Mouse (Mus musculus) T-helper 1 cell (primary cell): ENCODE results near the gene Anxa11.
"Not testable (repeated sequence)": the region's sequence is repeated elsewhere in the genome, so short reads cannot be mapped to it uniquely, and the experiment has no call there.

Source experiments
- in situ Hi-C: fragments of 300-600 bp; cut with MboI, MseI; formaldehyde crosslinking; loops from one replicate; pipeline ENCODE4 v1.15.1; 2025; ENCODE audit warnings: high pct_unique_total_duplicates

Gene Anxa11

DNA sequence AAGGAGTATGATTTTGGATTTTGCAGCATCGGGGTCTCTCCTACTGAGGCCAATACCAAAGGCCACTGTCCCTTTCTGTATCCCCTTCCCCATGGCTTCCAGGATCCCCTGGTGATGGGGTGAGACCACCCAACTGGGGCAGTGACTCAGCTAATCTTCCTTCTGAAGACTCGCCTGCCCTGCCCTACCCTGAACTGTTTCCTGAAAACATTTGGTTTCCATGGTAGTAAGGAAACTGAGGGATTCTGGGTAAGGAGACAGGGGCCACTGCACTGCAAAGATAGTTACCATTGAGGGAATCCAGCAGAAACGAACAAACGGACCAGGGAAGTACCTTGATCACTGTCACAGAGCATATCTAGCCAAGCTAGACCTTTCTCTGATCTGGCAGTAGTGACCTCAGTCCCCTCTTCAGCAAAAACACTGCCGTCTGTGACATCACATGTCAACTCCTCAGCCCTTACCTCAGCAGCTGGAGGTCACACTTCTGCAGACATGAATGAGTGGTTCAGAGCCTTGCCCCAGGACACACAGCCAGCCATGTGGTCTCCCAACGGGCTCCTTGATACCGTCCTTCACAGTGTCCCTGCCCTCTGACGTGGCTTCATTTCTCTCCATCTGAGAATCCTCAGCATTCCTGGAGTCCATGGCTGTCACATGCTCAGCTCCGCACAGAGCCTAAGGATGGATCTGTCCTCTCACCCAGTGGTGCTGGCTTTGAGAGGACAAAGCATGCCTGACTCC is 27.4 kb downstream of the Anxa11 start:
- in situ Hi-C loops: no loop called here

DNA sequence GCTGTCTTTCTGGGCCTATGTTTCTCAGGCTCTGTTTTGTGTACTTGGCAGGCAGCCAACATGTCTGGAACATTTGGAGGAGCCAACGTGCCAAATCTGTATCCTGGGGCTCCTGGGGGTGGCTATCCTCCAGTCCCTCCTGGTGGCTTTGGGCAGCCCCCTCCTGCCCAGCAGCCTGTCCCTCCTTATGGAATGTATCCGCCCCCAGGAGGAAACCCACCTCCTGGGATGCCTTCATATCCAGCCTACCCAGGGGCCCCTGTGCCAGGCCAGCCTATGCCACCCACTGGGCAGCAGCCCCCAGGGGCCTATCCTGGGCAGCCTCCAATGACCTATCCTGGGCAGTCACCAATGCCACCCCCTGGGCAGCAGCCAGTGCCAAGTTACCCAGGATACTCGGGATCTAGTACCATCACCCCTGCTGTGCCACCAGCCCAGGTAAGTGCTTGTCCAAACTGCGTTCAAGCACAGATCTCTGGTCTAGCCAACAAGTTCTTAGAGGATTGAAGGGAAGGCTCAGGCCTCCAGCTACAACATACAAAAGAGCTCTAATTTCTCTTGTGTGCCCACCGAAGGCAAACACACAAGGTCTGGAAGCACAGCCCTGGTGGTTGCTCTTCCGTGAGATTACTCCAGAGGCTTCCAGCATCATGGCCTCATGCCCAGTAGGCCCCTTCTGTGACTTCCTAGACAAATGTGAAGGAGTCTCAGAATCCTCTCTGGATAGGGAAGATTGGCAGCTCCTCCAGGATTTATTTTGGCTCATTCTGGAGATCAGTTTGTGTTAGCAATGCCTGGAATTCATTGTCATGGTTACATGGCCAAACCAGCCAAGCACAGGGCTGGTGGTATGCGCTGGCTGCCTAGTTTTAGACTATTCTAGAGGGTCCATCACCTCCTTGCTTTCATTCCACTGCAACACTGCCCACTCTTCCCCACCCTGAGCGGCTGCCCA is 30.8 kb downstream of the Anxa11 start:
- in situ Hi-C loops: loop anchor here (5.0 kb wide), 2 partner anchors 145 to 285 kb away; no protein-coding TSS in a partner anchor

DNA sequence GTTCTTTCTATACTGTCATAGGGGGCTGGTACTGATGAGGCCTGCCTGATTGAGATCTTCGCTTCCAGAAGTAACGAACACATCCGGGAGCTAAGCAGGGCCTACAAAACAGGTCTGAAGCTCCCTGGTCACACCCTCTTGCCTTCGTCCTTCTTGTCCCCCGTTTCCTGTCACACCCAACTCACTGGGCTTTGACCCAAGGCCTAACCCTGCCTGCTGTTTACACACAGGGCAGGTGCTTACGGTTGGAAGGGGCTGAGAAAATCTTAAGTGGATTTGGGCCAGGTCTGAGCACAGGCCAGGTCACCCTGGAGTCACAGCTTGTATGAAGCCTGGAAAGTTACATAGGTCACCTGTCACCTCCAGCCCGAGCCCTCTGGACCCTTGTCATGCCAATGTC is 34.7 kb downstream of the Anxa11 start:
- in situ Hi-C loops: not testable (repeated sequence)

DNA sequence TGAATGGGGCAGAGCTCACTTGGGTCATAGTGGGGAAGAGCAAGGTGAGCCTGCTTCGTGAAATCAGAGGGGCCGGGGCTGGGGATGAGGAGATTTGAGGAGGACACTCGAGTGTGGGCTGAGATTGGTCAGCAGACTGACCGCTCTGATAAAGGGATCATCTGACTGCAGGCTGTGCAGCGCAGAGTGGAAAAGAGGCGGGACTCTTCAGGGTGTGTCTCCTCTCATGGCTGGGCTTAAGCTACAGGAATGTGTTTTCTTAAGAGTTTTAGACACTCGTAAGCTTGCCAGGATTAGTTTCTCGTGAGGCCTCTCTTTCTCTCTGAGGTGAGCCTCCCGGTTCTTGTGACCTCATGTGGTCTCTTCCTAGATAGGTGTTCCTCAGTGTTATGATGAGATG is 39.8 kb downstream of the Anxa11 start:
- in situ Hi-C loops: not testable (repeated sequence)

DNA sequence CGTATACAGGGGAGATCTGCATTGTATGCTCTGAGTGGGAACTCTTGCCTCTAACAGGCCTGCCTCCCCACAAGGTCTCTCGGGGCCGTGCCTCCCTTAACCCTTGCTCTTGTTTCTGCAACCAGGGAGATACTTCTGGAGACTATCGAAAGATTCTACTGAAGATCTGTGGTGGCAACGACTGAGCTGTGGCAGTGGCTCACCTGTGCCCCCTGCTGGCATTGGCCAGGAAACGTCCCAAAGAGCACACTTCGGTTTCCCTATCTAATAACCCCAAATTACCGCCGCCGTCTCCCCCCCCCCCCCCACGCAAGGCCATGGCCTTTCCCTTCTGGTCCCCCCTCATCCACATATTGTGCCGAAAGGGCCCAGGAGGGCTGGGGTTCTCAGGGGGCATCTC is 43.9 kb downstream of the Anxa11 start:
- in situ Hi-C loops: not testable (repeated sequence)

DNA sequence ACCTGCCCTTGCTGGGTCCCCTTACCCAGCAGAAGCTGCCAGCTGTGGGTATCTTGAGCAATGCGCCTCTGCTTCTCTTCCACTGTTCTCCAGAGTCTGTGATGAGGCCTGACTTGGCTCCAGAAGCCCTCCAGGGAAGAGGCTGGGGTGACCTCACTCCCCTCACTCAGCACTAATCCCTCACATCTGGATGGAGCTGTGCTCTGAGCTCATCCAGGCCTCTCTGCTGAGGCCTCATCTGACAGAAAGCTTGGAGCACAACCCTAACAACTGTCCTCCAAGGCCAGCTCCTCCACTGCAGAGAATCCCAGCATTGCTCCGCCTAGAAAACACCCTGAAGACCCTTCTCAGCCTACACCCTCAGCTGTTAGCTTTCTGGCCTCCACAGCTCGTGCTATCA is 52.6 kb downstream of the Anxa11 start:
- in situ Hi-C loops: loop anchor here (10.0 kb wide), 1 partner anchor 80 kb away; no protein-coding TSS in a partner anchor

DNA sequence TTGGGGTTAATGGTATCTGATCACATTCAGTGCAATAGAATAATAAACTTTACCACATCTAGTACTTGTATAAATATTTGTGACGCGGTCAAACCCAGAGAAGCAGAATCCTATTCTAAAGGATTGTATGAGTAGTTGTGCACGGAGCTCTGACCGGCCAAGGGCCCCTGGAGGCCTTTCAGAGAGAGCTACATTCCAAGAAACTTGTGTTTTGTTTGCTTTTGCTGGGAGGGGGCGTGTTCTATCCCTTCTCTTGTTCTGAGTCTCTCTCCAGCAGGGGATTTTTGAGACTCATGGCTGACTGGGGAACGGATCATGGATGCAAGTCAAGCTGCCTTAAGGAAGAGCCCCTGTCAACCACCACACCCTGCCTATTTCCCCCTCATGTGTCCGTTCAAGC is 53.7 kb downstream of the Anxa11 start:
- in situ Hi-C loops: loop anchor here (10.0 kb wide), 1 partner anchor 81 kb away; no protein-coding TSS in a partner anchor

DNA sequence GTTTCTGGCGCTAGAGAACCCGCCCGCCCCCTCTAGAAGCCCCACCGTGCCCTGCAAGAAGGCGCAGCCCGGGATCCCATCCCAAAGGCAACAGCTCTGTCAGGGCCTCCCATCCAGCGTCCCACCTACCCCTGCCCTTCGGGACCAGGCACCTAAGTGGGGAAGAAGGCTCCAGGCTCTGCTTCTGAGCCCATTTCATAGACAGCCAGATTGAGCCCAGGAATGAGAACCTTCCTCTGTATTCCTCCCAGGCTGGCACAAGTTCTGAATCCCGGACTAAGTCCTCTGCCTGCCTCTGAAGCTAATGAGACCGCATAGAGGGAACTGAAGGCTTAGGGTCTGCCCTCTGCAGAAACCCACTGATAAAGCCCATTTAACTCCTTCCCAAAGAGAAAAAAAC is 61.0 kb downstream of the Anxa11 start, which contains the start of gene Plac9a:
TSS of gene Plac9a (minus strand) at position 101 of the 400 bp plus-strand sequence.
- in situ Hi-C loops: not testable (repeated sequence)

DNA sequence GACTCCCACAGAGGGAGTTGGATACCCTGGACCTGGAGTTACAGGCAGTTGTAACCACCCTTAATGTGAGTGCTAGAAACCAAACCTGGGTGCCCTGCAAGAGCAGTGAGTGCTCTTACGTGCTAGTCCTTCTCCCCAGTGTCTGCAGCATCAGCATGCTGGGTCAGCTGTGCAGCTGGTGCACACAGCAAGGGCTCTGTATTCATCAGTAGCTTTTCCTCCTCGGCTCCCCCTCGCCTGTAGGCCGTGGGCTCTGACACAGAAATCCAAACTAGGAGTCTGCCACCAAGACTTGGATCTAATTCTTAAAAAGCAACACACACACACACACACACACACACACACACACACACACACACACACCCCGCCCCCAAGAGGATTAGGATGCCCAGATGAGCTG is 63.3 kb downstream of the Anxa11 start:
- in situ Hi-C loops: not testable (repeated sequence)

DNA sequence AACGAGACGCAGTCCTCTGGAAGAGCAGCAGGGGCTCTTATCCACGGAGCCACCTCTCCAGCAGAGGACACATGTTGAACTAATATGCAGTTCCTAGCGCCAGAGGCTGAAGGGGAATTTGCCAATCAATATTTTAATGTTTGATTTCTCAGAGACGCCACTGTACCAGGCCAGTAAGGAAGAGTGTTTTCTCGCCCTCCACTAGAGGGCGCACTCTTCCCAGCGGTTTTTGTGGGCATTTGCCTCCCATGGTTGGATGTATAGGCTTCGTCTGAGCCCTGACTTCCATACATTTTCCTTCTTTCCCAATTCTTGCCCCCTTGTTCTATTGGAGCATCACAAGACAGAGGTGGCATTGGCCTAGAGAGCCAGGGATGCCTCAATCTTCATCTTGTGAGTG is 65.3 kb downstream of the Anxa11 start:
- in situ Hi-C loops: not testable (repeated sequence)

DNA sequence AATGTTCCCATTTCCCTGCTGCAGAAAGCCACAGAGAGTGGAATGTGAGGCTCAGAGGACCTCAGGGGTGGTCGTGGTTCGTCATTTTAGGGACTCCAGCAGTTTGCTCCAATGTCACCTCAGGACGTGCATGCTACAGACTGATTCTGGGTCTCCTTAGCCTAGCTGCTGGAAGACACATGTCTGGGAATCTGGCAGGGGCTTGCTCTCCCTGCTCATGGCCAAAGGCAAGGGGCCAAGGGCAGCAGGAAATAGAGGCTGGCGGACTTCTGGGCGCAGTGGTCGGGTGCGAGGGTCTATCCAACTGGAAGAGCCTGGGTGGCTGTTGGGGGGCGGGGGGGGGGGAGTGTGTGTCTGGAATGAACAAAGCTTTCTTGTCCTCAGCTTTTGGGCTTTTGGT is 67.0 kb downstream of the Anxa11 start:
- in situ Hi-C loops: not testable (repeated sequence)

DNA sequence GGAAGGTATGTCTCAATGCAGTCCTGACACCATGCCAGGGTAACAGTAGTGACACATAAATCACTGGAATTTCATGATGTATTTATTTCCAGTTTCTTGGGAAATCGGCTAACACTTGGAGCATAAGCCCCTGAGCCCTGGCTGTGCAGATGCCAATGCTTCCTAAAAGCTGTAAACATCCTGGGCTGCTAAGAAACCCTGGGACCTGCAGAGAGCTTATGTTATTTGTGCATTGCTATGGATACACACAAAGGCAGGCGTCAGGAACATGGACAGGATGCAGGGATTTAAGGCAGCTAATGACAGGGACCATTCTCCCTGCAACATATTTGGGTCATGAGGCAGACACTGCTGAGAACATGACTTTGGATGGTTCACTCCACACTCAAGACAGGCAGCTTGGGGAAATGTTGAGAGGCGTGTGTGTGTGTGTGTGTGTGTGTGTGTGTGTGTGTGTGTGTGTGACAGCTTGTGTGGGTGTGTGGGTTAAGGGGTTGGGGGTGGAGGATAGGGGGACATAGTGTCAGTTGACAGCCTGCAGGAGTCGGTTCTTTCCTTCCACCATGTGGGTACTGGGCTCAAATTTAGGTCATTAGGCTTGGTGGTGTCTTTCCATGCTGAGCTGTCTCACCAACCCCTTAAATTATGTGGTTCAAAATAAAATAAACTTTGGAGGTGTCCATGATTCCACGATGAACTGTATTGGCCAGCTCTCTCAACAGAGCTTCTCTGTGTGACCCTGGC is 76.6 kb downstream of the Anxa11 start:
- in situ Hi-C loops: not testable (repeated sequence)

DNA sequence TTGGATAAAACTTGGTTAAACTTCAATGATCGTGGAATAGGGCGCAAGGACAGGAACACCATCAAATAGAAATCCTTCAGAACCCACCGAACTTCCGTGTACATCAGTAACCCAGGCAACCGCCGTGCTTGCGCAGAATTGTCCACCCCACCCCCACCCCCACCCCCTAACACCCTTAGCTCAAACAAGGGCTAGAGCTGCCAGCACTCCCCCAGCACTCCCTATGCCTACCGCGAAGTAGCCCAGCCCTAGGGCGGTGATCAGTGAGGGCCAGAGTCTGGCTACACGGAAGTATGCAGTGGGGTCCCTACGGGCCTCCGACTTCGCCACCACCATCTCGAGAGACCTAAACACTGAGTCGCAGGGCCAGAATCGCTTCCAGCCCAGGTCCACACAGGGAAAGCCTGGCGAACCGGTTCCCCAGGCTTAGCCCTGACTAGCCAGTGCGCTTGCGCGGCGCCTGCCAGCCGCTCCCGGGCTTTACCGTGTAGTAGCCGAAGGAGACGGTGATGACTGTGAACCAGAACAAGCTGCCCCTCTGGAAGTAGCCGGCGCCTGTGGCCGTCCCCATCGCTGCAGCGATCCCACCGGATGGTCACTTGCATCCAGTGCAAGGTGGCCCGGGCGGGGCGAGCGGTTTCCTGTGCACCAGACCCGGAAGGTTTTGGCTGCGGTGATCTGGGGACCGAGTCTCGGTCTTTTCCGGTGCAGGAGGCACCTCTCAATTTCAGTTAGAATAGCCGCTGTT is 85.0 kb downstream of the Anxa11 start:
- in situ Hi-C loops: not testable (repeated sequence)

DNA sequence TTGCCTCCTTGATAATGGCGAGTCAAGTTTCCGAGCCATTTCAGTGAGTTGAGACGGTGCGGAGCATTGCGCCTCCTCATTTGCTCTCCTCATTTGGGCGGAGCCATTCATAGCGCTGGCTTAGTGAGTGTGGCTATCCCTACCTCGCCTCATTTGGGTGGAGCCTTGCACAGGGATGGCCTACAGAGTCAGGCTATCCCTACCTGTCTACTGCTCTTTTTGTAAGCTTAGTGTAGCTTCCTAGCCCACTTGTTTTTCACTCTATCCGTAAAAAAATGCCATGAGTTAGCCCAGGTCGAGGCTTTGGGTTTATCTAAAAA is 85.6 kb downstream of the Anxa11 start, which contains the start of gene Tmem254a:
TSS of gene Tmem254a (minus strand) at position 111 of the 320 bp plus-strand sequence.
- in situ Hi-C loops: not testable (repeated sequence)
